Mouse (Mus musculus): ENCODE measurements around the gene Nlk.

Gene Nlk

DNA sequence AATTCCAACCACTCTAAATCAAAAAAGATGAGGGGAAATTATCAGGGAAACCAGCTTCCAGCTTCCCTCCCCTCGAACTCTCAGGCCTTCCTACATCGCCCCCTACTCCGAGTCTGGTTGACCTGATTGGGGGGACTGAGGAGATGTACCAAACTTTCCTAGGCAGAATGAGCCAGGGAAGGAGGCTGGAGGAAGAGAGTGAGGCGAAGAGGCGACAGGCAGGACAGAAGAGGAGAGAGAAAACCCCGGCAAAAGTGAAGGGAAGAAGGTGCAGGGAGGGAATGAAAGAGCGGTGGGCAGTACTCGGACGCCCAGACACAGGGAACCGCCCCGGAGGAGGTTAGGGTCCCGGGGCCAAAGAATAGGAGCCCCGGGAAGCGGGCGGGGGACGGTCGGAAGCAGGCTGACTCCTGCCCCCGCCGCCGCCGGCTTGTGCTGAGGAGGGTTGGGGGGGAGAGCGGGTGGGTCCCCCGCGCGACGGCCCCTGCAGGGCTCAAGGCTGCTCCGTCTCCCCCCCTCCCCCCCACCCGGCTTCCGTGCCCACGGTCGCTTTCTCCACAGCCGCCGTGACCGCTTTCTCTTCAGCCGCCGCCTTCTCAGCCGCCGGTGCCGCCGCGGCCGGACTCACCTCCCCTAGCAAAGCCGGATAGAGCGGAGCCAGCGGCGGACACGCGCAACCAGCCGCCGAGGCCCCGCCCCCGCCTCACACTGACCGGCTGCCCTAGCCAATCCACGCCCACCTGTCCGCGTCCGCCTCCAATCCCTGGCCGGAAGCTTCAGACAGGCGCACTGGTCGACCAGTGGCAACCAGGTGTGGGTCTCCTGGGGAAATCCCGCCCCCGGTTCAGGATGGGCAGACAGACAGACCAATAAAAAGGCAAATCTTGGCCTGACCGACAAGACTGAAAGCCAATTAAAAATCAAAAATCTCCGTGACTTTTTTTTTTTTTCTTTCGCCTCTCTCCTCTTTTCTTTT lies at the start of gene Nlk:
Gene Nlk (minus strand): TSS at position 597 of the 976 bp plus-strand sequence.
- peak; percentile 99 to 100 for DNase-seq

DNA sequence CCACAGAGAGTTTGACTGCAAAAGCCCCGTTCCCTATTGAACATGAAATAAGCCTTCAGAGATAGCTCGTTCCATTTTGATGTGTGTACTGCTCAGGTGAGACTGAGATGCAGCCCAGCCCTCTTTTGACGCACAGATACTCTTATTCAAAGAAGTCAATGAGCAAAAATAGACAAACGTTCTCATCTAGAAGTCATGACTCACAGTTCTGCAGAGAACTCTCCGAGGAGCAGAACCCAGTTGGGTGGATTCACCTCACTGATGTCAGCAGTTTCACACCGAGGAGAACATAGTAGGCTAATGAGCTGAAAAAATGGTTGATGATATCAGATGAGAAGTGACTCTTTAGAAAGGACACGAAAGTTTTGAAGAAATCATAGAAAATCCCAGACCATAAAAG lies 49.1 kb upstream of the Nlk start:
- DNase-seq: no peak

DNA sequence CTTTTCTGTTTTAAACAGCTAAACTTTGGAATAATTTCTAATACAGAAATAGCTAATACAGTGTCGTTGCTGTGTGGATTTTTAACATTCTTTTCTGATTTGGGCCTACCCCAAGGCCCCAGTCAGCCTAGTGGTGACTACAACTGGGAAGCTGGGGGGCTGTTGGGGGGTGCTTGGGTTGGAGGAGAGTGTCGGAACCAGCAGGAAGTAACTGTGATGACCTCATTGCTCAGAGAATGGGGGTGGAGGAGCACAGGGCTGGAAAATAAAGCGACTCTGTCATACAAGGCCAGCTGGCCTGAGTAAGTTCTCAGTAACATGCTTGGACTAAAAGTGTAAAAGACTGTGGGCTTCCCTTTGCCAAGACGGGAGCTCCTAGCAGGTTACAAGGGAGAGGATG lies 48.3 kb upstream of the Nlk start:
- peak; percentile 21 to 27 for DNase-seq

DNA sequence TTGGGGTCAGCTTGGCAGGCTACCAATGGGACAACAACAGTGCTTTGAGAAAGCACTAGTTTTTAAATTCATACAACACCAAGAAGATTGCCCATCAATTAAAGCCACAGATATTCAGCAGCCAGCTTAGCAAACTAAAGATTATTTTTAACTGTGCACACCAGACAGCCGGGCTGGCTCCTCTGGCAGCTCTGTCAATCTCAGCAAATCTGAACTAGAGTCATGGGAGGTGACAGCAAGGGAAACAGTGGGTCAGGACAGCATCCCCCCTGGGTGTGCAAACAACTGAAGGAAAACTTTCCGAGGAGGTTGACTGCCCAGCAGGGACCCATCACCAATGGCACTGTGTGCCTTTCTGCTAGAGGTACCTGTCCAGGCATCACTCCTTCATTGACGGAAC lies 45.3 kb upstream of the Nlk start:
- no peak for DNase-seq

DNA sequence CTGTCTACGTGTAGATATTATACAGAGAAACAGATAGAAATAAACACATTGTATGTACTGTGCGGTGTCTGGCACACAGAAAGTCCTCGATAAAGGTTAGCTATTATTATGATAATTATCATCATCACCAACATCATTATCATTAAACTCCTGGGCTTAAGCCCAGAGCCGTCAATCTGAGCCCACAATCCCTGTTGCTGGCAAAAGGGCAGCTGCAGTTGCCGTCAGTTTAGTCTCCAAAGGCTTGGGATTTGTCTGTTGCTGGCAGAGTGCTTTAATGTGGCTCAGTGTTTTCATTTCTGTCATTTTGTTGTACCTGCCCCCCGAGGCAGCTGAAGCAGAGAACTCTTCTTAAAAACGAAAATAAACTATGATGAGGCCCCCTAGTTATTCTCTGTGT lies 44.8 kb upstream of the Nlk start:
- DNase-seq: no peak

DNA sequence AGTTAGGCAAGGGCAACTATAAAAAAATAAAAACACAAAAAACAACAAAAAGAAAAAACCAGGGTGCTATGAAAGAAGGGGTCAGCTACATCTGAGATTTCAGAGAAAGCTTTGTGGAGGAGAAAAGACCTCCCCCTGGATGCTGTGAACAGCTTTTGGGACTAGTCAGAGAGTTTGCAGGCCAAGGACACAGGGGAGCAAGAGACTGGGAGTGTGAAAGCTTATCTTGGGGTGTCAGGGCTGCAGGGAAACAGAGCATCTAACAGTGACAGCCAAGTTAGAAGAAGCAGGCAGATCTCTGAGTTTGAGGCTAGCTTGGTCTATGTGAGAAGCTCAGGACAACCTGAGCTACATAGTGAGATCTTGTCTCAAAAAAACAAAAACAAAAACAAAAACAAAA lies 42.2 kb upstream of the Nlk start:
- DNase-seq: no peak

DNA sequence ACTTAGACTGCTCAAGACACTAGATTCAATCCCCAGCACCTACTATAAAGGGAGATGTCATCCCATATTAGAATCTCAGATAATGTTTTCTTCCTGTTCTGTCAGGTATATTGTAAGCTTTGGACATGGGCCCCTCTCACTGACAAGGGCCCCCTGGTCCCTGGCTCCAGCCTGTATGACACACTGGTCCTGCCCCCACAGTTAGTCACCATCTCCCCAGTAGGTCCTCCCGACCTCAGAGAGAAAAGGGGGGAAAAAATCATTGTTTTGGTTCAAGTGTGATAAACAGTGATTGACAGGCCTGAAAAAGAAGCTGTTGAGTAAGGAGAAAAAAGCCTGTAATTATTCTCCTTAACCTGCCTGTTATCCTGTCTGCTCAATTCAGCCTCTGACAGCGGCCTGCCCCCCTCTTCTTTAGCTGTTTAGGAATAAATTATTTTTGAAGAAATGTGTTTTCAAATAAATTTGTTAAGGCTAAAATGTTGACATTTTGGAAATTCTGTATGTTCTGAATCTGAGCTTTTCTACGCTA lies 39.8 kb upstream of the Nlk start:
- DNase-seq: no peak

DNA sequence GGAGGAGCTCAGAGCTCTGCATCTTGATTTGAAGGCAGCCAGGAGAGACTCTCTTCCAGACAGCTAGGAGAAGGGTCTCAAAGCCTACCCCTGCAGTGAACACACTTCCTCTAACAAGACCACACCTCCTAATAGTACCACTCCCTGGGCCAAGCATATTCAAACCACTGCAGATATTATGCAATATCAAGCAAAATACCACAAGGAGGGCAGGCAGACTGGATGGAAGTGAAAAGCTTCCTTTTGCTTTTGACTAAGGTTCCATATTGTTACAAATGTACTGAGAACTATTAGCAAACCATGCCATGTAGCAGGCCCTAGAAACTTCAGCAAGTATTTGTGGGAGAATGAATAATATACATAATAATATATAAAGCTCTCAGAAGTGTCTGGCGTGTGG lies 38.0 kb upstream of the Nlk start:
- DNase-seq: no peak

DNA sequence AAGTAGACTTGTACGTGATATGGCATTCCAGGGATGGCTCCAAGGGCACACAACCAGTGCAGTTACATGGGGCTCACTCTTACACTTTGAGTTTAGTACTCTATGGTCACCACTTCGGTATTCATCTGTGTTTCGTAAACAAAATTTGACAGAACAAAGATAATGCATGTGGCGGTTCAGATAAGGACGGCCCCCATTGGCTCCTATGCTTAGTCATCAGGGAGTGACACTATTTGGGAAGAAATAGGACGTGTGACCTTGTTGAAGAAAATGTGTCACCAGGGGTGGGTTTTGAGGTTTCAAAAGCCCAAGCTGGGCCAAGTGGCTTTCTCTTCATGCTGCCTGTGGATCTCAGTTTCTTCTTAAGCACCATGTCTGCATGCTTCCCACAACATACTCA lies 35.4 kb upstream of the Nlk start:
- no peak for DNase-seq

DNA sequence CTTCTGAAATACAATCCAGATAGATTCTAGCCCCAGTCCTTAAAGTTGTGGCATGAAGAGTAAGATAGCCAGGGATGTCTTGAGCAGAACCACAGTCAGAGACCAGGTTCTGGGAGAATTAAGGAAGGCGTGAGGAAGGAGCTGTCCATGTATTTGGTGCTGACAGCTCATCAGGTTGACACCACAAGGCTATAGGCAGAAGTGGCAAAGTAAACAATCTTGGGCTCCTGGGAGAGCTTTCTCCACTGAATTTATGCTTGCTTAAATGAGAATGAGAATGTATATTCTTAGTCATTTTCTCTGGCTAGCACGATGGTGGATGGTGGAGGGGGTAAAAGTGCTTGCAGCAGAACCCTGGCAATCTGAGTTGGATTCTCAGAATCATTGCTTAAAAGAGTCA lies 33.7 kb upstream of the Nlk start:
- DNase-seq: no peak

DNA sequence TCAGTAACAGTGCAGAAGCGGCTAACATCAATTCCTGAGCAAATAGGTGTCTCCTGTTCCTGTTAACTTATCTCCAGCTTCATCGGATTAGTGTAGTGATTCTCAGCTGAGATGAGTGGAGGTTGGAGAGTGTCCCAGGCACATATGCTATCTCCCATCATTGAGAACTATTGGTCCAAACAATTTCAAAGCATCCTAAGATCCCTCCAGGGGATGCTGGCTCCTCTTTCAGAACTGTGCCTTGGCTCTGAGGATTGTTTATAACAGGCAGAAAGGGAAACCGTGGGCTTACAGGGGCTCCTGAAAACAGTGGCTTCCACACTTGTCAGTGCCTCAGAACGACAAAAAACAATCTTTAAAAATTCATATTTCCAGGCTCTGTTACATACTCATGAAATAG lies 30.9 kb upstream of the Nlk start:
- no peak for DNase-seq

DNA sequence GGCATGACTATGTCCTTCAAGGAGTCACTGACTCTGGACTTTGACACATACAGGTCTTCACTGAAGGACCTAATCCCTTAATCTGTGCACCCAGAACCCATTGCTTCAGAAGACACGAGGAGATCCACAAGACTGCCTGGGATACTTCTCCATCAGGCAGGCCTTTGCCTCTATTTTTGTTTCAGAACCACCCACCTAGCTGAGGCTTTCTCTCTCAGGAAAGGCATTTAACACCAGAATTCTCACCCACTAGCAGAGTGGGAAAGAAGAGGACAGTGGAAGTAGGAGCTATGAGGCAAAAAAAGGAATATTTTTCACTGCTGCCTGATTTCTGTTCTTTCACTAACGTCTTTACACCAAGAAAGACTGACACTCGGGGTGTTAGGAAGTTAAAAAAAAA lies 29.2 kb upstream of the Nlk start:
- DNase-seq: no peak

DNA sequence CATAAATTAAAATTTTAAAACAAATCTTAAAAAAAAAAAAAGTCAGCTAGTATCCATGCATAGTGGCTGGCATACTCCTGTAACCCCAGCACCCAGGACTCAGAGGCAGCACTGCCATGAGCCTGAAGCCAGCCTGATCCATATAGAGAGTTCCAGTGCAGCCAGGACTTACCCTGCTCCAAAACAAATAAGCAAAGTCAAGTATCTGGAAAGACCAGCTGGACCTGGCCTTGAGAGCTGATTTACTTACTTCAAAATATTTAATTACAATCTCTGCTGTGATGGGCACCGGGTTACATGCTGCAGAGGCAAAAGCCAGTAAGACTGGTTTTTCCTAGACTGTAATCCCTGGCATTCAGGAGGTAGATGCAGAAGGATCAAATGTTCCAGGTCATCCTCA lies 27.6 kb upstream of the Nlk start:
- no peak for DNase-seq

DNA sequence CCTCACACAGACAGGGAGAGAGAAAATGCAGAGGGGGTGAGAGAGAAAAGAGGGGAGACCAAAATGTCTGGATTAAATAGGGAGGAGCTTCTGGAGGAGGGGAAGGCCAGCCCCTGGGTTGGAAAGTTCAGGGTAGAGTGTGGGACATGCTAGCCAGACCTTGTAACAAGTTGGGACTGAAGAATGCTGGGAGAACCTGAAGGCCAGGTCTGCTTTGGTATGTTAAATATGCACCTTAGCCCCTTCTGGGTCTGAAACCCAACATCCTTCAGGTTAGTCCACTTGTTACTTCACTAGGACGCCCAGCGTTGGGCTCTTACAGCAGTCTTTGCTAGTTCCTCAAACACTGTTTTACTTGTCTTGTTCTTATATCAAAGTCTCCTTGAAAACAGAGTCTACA lies 24.2 kb upstream of the Nlk start:
- DNase-seq: no peak

DNA sequence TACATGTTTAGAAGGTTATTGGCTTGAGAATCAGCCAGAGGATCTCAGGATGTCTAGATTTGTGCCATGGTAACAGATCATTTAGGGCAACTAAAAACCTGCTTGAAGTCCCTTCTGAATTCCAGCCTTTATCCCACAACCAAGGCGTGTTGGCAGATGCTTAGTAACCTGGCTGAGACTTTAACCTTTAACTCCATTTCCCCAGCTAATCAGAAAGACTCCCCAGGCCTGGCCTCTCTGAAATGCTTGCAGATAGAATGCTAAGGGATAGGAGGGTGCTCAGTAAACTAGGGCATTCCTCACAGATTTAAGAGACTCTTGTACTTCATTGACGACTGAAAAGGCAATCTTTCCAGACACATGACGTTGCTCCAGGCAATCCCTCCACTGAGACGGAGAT lies 20.5 kb upstream of the Nlk start:
- DNase-seq: no peak

DNA sequence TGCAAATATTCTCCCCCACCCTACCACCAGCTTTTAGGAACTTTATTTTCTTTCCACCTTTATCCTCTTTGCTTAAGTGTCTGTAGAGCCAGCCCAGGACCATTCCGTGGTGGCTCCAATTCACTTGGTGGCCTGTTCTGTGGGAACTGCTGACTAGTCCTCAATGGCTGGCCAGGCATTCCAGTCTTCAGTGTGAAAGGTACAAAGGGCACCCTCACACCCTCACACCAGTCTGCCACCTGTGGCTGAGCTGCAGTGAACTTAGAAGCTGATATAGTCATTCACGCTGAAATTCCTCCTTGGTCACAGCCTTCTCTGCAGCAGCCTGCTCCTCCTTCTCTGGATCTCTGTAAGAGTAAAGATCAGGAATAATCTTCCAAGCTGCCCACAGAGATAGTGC lies 11.5 kb upstream of the Nlk start:
- no peak for DNase-seq

DNA sequence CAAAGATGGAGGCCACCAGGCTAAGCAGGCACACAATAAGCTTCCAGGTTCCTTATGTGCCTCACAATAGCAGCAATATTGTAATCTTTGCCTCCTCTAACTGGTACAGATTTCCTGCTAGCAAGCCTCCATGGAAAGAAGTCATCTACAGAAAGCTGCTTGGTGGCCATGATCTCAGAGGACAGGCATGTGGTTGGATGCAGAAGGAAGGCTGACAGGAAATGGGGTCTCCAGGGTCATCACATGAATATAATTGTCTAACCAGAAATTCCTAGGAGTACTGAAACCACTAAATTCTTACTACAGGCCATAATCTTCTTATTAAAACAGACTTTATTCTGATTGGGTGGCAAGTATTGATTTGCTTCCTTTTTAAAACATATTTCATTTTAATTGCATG lies 8.9 kb upstream of the Nlk start:
- no peak for DNase-seq

DNA sequence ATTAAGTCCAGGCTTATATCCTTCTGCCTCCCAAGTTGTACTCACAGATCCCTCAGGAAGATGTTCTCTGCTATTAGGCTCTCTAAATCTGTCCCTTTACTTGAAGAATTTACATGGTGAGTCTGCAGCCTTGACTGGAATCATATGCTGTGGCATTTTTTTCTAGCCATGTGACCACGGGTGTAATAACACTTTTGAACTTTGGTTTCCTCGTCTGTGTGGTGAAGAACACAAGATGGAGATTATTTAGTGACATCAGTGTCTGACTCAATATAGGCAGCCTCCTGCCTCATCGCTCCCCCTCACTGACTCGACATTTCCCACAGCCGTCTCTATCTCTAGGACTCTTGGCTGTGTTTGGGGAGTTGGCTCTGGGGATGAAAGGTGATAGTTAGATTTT lies 5.9 kb upstream of the Nlk start:
- DNase-seq: no peak

DNA sequence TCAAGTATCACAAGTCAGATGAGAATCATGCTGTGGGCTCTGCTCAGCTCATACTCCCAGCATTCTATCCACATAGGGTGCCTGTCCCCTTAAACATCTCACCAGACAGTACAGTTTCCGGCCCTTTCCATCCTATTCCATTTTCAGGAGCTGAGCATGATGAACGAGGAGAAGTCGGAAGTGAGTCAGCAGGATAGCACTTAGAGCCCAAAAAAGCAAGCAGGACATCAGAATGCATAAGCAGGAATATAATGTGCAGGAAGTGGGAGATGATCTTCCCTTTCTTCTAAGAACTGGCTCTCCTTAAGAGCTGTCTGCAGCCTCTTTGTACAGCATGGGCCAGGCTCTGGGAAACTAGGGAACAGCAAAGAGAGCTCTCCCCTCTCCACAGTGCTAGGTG lies 5.1 kb upstream of the Nlk start:
- DNase-seq: no peak

DNA sequence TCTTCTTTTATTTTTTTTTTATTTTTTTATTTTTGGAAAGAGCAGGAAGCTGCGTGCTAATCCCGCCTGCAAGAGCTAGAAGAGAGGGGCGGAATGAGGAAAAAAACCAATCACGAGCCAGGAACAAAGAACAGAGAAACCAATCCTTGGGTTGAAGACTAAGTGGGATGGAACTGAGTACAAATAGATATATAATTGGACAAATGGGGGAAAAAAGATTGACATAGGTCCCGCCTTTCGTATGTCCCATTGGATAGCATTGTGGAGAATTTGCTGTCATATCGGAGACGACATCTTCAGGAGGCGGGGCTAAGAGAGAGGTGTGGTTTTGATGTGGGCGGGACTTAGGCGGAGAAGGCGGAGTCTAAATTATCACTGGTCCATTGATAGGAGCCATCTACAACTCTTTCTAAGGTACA lies 589 bp upstream of the Nlk start:
- DNase-seq: peak; percentile 96 to 97

DNA sequence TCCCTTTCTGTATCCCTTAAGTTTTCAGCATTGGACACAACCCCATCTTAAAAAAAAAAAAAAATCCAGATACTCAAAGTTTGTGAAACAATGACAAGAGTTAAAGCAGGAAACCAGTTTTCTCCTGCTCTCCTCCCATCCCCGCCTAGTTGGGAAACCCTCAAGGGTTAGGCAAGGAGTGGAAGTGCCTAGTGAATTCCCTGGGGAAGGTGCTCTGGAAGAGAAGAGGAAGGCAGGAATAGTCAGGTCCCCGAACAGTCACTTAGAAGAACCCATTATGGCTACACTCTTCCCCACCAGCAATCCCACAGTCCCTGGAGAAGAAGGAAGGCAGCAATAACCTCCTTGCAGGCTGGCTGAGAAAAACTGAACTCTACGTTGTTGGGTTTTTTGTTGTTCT lies 2.9 kb downstream of the Nlk start:
- DNase-seq: peak in 1 of 2 experiments; percentile 10

DNA sequence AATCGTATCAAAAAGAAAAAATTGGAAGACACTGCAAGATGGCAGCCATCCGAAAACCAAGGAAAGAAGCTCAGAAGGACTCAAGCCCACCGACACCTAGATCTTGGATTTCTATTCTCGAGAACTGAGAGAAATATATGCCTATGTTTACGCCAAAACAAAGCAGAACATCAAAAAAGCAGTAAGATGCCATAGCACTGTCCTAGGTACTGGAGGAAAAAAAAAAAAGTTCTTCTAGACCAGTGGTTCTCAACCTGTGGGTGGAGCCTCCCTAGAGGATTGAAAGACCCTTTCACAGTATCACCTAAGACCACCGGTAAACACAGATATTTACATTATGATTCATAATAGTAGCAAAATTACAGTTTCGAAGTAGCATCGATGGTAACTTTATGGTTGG lies 3.9 kb downstream of the Nlk start:
- DNase-seq: no peak

DNA sequence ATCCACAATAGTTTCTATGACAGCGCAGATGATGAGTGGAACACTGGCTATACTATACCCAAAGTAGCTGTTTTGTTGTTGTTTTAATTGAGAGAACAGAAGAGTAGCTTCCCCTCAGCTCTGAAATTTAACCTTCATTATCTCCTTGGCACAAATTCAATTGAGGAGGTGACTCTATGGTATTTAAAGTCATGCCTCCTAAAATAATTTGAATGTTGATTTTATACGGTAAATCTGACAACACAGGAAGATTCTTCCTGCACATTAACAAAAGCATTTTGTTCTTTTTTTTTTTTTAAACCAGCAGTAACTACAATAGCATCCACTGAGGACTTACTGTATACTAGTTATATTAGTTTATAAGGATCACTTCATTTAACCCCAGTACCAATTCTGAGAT lies 6.0 kb downstream of the Nlk start:
- DNase-seq: no peak

DNA sequence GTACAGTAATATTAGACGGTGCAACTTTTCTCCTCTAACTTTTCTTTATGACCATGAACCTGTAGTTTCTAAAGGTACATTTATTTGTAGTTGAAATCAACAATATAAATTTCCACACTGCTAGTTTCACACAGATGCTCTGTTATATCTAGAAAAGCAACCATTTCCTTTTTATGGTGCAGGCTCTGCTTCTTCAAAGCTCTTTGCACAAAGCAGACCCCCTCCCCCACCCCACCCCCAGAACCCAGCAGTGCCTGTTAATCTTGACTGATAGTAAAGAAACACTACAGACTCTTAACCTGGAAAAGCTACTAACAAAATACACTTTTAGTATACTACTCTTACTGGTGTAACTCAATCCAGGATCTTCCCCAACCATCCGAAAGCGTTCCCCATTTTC lies 6.6 kb downstream of the Nlk start:
- DNase-seq: no peak

DNA sequence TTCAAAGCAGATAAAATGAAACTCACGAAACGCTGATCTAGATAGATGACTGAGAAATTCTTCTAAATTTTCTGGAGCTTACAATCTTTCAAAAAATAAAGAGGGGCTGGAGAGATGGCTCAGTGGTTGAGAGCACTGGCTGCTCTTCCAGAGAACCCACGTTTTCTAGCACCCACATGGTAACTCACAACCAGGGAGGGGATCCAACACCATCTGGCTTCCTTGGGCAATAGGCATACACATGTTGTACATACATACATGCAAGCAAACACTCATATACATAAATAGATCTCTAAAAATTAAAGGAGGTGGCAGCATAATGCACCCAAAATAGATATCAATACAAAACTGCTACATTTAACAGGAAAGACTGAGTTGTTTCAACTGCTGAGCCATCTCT lies 16.1 kb downstream of the Nlk start:
- no peak for DNase-seq

All from cerebellum, postnatal 10 days (tissue).